Mouse (Mus musculus) layer of hippocampus, postnatal 14 days (tissue): ENCODE data around the gene Cldn4. TPM values are rescaled to one million over a fixed set of nuclear protein-coding genes. Genes with fewer than 3 reads are reported as not detected.

Experiments used
- DNase-seq, 2 experiments: peaks; one replicate each; pipeline ENCODE4 v3.0.0; 2021 to 2022; ENCODE audit warnings: low spot score in 2 of 2, mixed read lengths in 1 of 2
- long read RNA-seq, 2 experiments: library from polyadenylated mRNA; stranded (forward); transcript quantifications; one replicate each; pipeline ENCODE4 v2.0.0; 2021
- total RNA-seq, 2 experiments: library from RNA; stranded (reverse); gene quantifications; 2 replicates each; pipeline ENCODE4 v1.2.3; 2021

Gene Cldn4
- not detected for total RNA-seq
- long read RNA-seq, experiment 1: 0 reads
- long read RNA-seq, experiment 2: 0 reads

DNA sequence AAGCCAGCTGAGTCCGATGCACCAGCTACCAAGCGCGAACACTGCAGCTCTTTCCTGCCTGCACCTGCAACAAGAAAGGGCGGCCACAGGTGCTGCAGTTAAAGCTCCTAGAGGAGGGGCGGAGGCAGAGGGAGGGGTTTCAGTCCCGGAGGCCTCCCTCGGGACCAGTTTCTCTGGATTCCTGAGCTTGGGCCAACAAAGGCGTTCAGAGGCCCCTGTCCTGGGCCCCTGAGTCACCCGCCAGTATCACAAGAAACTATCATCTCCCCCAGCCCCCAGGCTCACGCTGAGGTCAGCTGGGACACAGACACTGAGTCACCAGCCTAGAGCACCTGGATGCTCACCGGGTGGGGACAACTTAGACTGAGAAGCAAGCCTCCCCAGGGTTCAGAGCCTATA, at the start of gene Cldn4:
TSS of gene Cldn4 (minus strand) at position 78 of the 399 bp plus-strand sequence.
- no peak for DNase-seq

DNA sequence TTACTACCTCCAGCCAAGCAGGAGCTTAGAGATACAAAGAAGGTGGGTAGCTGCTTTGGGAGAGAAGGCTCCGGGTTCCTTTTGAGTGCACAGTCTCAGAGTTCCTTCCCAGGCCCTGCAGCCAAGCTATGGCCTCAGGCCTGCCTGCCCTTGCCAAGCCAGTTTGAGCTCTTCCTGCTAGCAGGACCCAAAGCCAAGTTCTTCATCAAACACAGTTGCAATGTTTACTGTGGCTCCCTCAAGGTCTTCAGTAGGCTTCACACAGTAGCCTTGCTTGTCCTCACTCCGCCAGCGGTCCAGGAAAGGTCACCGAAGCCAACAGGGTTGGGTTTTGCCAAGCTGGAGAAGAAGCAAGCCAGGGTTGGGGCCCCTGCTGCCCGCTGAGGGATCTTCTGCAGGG, 45.8 kb upstream of the Cldn4 start:
- no peak for DNase-seq

DNA sequence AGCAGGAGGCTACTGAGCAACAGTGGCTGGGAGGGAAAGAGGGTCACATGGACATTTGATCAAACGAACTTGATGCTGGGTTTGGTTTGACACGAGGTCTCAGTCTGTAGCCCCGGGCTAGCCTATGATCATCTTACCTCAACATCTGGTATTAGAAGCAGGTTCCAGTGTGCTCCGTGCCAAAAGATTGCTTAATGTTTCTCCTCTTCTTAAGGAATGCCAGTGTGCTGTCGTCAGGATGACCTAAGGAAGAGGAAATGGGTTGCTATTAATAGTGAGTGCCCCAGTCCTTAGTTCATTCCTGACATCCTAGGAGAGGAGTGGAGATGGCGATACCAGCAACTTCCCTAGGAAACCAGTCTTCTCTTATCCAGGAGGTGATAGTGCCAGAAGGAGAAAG, 43.0 kb upstream of the Cldn4 start:
- DNase-seq: no peak

DNA sequence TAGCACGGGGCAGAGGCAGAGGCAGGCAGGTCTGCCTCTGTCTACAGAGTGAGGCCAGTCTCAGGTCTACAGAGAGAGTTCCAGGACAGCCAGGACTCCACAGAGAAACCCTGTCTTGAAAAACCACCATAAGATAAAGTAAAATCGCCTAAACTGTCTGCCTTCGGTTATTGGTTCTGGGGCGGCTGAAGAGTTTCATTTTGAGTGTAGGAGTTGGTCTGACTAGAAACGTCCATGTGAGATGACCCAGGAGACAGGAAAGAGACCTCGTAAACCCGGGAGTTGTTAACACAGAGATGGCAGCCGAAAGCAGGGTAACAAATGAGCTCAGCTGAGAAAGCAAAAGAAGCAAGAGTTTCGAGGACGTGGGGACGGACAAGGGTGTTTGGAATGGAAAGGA, 42.4 kb upstream of the Cldn4 start:
- DNase-seq: no peak

DNA sequence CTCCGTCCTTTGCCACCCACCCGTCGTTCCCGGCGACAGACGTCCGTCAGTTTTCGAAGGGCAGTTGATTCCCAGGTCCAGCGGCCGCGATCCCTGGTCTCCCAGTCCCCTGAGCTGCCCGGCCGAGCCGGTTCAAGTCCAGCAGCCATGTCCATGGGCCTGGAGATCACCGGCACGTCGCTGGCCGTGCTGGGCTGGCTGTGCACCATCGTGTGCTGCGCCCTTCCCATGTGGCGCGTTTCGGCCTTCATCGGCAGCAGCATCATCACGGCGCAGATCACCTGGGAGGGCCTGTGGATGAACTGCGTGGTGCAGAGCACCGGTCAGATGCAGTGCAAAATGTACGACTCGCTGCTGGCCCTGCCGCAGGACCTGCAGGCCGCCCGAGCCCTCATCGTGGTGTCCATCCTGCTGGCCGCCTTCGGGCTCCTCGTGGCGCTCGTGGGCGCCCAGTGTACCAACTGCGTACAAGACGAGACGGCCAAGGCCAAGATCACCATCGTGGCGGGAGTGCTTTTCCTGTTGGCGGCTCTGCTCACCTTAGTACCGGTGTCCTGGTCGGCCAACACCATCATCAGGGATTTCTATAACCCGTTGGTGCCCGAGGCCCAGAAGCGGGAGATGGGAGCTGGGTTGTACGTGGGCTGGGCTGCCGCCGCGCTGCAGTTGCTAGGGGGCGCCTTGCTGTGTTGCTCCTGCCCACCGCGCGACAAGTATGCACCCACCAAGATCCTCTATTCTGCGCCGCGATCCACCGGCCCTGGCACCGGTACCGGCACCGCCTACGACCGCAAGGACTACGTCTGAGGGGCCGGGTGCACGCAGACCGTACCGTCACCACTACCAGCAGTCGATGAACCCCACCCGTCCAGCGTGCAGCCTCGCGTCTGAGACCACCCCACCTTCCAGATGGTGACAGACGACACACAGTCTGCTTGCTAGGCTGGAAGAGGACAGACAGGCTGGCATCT, 39.8 kb upstream of the Cldn4 start:
- no peak for DNase-seq

DNA sequence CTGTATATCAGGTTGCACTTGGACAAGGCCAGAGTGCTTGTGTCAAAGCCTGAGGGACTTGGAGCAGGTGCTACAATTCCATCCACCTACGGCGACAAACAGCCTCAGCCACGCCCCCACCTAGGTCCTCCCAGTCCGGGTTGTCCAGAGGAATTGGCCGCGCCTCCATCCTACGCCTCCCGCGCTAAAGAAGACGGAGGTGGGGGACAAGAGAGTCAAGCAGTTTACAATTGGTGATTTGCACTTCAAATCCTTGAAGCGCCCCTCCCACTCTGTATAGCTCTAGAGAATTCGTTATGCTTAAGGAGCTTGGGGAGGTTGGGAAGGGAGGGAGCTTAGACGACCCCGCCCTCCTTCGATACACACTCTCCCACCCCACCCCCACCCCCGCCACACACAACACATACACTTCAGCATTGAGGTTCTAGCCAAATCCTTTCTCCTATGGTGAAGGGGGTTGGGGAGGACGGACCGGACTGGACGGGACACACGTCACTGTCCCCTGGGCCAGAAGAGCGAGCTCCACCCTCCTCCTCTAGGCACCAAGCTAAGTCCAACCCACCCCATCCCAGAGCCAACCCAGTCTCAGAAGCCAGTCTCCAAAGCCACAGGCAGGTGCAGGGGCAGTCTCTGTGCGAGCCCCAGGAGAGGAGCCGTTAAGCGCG, 39.0 kb upstream of the Cldn4 start, which contains the start of gene Cldn3:
TSS of gene Cldn3 (plus strand) at position 582 of the 665 bp plus-strand sequence.
- no peak for DNase-seq

DNA sequence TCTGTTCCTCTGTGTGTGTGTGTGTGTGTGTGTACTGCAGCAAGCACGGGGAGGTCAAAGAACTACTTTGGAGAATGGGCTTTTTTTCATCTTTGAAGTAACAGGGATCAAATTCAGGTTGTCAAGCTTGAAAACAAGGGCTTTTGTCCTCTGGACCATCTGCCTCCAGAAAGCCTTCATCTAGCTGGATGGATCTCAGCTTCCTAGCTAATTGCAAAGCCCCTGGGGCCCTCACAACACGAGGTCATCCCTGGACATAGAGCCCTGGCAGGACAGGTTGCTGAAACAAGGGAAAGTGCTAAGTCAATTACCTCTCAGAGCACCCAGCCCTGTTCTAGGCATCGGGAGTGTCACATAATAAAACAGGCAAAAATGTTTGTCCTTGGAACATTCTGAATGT, 37.0 kb upstream of the Cldn4 start:
- no peak for DNase-seq

DNA sequence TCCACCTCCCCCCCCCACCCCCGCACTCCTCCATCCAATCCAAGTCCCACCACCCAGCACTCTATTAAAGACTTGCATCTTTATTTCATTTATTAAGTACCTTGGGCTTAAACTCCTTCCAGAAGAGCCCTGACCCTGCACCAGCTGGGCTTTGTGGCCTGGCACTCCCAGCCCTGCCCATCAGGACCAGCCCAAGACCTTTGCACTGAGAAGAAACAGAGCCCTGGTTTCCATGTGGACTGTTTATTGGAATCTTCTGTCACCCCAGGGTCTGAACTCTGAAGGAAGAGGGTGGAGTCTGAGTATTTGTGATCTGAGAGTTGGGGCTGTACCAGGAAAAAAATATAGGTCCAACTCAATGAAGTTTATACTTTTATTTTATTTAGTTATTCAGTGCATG, 36.4 kb upstream of the Cldn4 start:
- no peak for DNase-seq

DNA sequence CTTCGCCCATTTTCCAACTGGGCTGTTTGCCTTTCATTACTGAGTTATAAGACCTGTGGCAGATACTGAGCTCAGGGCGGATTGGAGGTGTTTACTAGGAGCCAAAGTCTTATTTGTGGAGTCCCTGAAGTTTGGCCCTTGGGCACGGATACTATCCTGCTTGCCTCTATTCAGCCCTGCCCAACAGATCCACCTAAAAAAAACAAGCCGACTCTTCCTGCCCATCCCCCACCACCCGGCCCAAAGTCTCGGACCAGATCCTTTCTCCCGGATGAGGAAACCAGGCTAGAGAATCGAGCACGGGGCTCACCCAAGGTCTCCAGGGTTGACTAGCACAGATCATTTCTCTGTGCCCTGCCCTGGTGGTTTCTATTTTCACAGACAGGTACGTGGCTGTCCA, 34.4 kb upstream of the Cldn4 start:
- no peak for DNase-seq

DNA sequence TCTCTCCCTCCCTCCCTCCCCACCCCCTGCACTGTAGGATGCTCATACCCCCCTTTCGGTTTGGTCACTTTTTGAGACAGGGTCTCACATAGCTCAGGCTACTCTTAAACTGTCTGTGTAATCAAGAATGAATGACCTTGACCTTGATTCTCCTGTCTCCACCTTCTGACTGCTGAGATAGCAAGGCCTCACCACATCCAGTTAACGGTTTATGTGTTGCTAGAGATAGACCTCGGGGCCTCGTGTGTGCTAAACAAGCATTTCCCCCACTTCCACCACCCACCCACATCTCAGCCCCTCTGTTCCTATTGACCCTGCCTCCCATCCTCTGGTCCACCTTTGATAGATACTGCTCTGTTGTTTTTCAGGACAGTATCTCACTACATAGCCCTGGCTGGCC, 31.1 kb upstream of the Cldn4 start:
- no peak for DNase-seq

DNA sequence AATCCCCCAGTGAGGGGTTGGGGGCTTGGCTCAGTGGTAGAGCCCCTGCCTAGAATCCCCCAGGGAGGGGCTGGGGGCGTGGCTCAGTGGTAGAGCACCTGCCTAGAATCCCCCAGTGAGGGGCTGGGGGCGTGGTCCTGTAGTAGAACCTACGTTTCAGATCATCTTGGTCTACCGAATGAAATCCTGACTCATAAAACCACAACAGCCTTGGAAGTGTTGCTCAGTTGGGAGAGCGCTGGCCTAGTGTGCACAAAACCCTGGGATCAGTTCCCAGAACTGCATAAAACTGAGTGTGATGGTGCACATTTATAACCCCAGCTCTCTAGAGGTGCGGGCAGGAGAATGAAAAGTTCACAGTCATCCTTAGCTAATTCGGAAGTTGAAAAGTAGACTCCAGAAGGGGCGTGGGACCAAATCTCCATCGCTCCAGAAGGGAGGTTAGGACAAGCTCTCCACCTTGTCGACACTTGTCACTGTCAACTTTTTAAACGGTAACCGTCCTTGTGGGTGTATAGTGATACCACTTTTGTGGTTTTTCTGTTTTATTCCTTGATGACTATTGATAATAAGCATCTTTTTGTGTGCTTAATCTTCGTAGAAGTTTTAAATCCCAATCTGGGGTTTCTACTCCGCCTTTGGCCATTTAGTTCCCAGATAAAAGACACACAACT, 30.0 kb upstream of the Cldn4 start:
- DNase-seq: no peak

DNA sequence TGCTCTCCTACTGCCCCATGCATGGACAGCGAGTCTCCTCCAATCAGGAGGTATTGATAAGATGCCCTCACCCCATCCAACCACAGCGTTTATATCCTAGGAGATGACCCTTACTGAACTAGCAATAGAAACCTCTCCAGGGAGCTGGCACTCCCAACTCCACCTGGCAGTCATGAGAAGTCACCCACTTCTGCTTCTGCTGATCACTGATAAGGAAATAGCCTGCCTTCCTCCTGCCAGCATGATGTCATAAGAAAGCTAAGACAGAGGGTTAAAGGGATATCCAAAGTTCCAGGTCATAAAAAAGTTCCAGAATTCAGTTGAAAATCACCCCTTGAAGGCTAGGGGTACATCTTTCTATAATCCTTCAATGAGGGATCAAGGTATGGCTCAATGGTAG, 29.4 kb upstream of the Cldn4 start:
- no peak for DNase-seq

DNA sequence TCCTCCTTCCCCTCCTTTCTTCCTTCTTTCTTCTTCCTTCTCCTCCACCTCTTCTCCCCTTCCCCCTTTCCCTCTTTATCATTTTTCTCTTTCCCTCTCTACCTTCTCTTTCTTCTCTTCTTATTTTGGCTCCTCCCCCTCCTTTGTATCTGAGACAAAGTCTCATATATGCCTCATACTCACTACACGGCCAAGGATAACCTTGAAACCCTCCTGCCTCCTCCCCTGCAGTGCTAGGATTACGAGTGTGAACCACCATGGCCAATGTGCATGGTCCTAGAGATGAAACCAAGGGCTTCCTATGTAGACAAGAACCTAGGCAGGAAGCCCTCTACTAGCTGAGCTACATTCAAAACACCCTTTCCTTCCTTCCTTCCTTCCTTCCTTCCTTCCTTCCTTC, 28.2 kb upstream of the Cldn4 start:
- no peak for DNase-seq

DNA sequence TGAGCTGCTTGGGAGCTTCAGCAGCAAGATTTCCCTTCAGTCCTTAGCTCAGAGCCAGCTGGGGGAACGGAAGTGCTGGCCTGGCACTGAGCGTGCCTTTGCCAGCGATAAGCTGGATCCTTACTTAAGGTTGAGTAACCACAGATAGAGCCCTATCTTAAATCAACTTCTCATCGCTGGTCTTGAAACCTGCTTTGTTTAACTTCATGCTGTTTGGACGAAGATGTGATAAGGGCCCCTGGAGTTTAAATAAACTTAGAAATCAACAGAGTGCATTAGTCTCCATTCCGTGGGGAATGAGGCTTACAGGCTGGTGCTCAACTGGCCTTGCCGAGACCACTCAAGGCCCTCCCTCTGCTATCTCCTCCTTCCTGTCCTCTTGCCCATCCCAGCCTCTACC, 27.6 kb upstream of the Cldn4 start:
- DNase-seq: no peak

DNA sequence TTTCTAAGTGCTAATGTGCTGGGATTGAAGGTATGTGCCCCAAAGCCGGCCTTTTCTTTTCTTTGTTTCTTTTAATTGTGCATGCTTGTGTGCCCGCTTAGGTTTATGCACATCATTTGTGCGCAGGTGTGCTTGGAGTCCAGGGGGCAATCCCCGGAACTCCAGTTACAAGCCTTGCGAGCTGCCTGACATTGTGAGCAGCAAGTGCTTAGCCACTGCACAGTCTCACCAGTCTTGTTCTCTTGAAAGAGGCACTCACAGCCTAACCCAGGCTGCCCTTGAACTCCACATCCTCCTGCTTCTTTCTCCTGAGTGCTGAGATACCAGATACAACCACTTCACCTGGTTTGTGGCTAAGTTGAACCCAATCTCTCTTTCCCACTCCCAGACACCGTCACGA, 26.8 kb upstream of the Cldn4 start:
- no peak for DNase-seq

DNA sequence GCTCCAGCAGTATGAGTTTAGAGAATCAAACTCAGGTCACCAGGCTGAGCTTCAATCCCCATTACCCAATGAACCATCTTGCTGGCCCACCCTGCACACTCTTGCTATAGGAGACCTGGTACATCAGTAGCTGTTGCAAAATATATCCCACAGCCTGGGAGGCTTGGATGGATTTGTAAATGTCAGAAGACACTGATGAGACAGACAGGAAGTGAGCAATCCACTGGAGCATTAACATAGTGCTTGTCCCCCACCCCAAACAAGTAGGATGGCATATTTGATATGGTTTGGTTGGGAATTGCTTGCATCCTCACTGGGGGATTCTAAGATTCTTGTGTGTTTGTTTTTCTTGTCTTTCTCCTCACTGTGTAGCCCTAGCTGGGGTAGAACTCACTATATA, 26.3 kb upstream of the Cldn4 start:
- no peak for DNase-seq

DNA sequence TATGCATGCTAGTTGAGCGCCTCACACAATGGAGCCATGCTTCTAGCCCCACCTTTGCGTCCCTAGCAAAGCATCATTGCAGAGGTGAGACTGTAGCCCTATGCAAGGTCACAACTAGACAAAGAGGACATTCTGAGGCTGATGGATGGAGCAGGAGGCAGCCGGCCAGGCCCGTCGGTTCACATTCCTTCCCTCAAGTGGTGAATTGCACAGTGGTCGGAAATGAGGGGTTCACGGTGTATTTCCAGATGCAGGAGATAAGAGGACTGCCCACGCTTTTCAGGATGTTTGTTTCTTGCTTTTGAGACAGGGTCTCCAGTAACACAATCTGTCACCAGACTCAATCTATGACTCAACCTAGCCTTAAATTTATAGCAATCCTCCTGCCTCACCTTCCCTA, 23.9 kb upstream of the Cldn4 start:
- no peak for DNase-seq

DNA sequence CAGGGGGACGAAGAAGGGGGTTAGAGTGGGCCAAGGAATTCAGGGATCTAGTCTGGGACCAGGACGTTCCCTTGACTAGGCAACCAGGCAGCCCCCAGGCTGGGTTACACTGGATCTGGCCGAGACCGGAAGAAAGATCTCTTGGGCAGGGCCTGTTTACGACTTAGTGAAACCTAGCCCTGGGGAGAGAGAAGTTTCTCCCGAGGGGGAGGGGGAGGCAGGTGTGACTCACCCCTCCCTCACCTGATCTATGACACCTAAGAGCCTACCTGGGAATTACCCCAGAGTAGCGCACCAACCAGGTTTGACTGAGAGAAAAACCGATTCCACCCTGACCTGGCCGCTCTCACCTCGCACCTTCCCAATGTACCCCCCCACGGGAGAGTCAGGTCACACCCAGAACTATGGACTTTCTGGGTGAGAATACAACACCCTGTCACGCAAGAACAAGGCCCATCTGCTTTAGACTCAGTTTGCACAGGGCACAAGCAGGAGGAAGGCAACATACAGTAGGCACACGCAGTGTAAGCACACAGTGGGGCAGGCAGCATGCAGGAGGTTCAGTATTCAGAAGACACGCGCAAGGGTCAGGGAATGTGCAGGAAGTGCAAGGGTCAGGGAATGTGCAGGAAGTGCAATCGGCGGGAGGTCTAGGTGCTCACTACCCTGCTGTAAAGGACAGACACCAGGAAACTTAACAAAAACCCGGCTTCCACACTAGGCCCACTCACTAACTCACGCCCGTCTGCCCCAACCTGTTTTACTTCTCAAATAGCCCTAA, 20.6 kb upstream of the Cldn4 start:
- no peak for DNase-seq

DNA sequence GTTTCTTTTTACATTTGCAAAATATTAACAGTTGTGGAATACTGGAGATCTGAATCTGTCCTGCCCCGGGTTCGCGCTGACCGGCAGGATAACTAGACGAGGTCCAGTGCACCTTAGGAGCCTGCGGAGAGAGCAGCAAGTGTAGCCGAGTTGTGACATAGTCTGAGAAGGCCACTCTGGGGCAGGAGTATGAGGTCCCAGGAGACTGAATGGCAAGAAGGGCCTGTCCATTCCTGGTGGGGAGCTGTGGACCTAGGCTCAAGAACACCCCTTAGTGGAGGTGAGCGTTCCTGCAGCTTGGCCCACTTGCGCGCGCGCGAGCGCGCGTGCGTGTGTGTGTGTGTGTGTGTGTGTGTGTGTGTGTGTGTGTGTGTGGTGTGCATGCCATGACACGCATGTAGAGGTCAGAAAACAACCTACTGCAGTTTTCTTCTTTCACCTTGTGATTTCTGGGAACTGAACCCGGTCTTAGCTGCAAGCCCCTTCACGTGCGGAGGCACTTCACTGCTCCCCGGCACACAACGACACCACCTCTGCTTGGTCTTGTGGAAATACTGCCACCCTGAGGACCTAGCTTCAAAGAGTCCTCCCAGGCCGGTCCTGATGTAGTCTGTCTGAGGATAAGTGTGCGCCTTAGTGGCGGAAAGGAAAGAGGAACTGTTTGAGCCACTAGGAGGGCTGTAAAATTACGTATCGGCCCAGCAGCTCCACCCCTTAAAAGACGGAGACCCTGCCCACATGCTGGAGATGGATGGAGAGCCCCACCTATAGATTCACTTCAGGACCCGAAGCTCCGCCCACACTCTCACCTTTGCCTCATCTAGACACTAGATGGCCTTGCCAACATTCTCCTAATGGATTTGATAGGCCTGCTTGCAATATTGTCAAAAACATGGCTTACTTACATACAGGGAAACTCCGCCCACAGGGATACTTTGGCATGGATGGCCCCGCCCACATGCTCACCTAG, 19.4 kb upstream of the Cldn4 start:
- DNase-seq: peak in 1 of 2 experiments; percentile 21

DNA sequence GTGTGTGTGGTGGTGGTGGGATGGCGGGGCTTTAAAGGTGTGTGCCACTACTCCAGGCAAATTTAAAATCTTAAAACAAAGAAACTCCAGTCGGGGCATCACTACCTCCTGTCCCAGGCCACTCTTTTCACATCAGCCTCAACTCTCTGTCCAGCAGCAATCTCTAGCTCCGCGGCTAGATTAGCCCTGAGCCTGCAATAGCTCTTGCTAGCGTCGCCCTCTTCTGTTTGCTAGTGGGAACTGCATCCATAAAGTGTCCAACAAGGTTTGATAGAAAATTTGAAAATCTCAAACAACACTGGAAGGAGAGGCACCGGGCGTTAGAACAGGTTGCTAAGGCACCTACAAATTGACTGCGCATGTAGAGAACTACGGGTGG, 18.7 kb upstream of the Cldn4 start:
- DNase-seq: peak; percentile 62 to 82
